Mouse (Mus musculus) urinary bladder, postnatal 10 days (tissue): ENCODE data around the gene Psg23.
"Not testable (repeated sequence)": the region's sequence is repeated elsewhere in the genome, so short reads cannot be mapped to it uniquely, and the experiment has no call there.

ENCODE experiments used
- DNase-seq: peaks from one replicate; pipeline ENCODE4 v3.0.0; 2022; ENCODE audit warnings: low spot score

Gene Psg23

GRCm38 (mm10) chr7:18616401-18616800 lies at the start of gene Psg23:
Psg23 (minus strand) TSS chr7:18616501.
- DNase-seq = not testable (repeated sequence)

DNA sequence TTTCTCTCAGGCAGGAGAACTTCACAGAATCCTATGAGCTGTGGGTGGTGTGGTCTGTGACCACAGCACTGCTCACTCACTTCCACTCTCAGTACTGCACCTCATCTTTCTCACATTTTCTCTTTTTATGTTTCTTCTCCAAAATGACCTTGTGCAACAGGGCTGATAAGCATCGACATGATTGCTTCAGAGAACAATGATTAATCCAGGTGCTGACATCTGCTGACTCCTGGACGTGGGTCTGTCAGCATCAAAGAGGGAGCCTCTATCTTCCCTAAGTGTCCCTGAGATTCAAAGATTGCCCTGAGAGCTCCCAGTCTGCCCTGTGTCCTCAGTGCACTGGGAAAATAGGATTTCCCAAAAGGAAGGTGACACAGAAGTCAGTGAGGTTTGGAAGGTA lies 40.3 kb upstream of the Psg23 start, which contains the start of gene Psg21:
Gene Psg21 (minus strand): TSS at position 101 of the 400 bp plus-strand sequence.
- DNase-seq = not testable (repeated sequence)

GRCm38 (mm10) chr7:18626921-18627320 lies 10.6 kb upstream of the Psg23 start:
- not testable (repeated sequence) for DNase-seq

DNA sequence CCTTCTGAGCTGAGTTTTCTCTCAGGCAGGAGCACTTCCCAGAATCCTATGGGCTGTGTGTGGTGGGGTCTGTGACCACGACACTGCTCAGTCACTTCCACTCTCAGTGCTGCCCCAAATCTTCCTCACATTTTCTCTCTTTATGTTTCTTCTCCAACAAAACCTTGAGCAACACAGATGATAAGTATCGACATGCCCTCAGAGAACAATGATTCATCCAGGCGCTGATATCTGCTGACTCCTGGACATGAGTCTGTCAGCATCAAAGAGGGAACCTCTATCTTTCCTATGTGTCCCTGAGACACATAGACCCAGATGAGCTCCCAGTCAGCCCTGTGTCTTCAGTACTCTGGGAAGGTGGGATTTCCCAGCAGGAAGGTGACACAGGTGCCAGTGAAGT lies 49.1 kb downstream of the Psg23 start, which contains the start of gene Psg27:
Gene Psg27 (minus strand): TSS at position 101 of the 400 bp plus-strand sequence.
- no peak for DNase-seq

GRCm38 (mm10) chr7:18559850-18560249 lies 56.5 kb downstream of the Psg23 start:
- no peak for DNase-seq
